Mouse (Mus musculus) heart, postnatal 0 days (tissue): ENCODE data around the gene 2300009A05Rik. TPM values are rescaled to one million over a fixed set of nuclear protein-coding genes. Genes with fewer than 3 reads are reported as not detected.

Experiments
- ATAC-seq: fragments of 200-750 bp; cut with Nextera tagmentation; 2 replicates; pipeline ENCODE4 v1.8.0; 2017; ENCODE audit warnings: low read depth, moderate number of reproducible peaks, moderate library complexity; ENCODE audit not compliant: insufficient read depth
- DNase-seq: peaks from one replicate; pipeline ENCODE4 v3.0.0-alpha.2; 2016; ENCODE audit warnings: low spot score
- H3K27ac ChIP-seq: fragments of 300-500 bp; sonication (generic); 2 replicates; pipeline ENCODE4 v1.5.1; 2014; ENCODE audit warnings: low read depth, mild to moderate bottlenecking
- H3K27me3 ChIP-seq: fragments of 300-500 bp; sonication (generic); 2 replicates; pipeline ENCODE4 v1.6.1; 2014; ENCODE audit warnings: low read length, mixed read lengths; ENCODE audit not compliant: control insufficient read depth, insufficient read depth
- H3K36me3 ChIP-seq: fragments of 300-500 bp; sonication (generic); replicated peaks from 2 replicates; pipeline ENCODE4 v1.6.1; 2014; ENCODE audit warnings: low read length, mixed read lengths; ENCODE audit not compliant: control insufficient read depth, insufficient read depth
- H3K4me1 ChIP-seq: fragments of 300-500 bp; sonication (generic); 2 replicates; pipeline ENCODE4 v1.6.1; 2014; ENCODE audit warnings: antibody characterized with exemption; ENCODE audit not compliant: control insufficient read depth, insufficient read depth
- H3K4me2 ChIP-seq: fragments of 300-500 bp; sonication (generic); 2 replicates; pipeline ENCODE4 v1.6.1; 2014; ENCODE audit warnings: low read depth, mild to moderate bottlenecking, low read length, moderate library complexity
- H3K4me3 ChIP-seq: fragments of 300-500 bp; sonication (generic); 2 replicates; pipeline ENCODE4 v1.5.1; 2014; ENCODE audit warnings: low read depth, low read length
- H3K9ac ChIP-seq: fragments of 300-500 bp; sonication (generic); replicated peaks from 2 replicates; pipeline ENCODE4 v1.6.1; 2014; ENCODE audit warnings: low read depth, low read length, mixed read lengths
- H3K9me3 ChIP-seq: fragments of 300-500 bp; sonication (generic); replicated peaks from 2 replicates; pipeline ENCODE4 v1.6.1; 2016; ENCODE audit warnings: low read length; ENCODE audit not compliant: control insufficient read depth
- CTCF ChIP-seq: IDR thresholded peaks from 2 replicates; pipeline ENCODE4 v1.5.1; 2016; ENCODE audit warnings: antibody characterized with exemption, control low read depth, low read depth
- EP300 ChIP-seq: IDR thresholded peaks from 2 replicates; pipeline ENCODE4 v1.6.1; 2016; ENCODE audit warnings: antibody characterized with exemption, low read depth
- WGBS: fragments of 180-500 bp; shearing (Covaris S2); extraction: QIAGEN DNeasy Blood & Tissue Kit; methylation state at CpG from one replicate; pipeline ENCODE4 v1.1.7; 2014; 5-methylcytosine and 5-hydroxymethylcytosine counted together
- polyA plus RNA-seq: library from polyadenylated mRNA; unstranded; fragments of >200 nt; fragmentation: Nextera tagmentation; extraction: Ambion mirVana; gene quantifications from 2 replicates; pipeline ENCODE4 v1.2.1, GENCODE M21; 2015
- total RNA-seq: library from RNA; depleted of rRNA; stranded (reverse); fragments of >200 nt; gene quantifications from 2 replicates; pipeline ENCODE4 v1.2.3, GENCODE M21; 2014; ENCODE audit warnings: low replicate concordance

Gene 2300009A05Rik
- total and polyA plus RNA-seq, 2 experiments from 2014 or later = 96.4 to 201 TPM

DNA sequence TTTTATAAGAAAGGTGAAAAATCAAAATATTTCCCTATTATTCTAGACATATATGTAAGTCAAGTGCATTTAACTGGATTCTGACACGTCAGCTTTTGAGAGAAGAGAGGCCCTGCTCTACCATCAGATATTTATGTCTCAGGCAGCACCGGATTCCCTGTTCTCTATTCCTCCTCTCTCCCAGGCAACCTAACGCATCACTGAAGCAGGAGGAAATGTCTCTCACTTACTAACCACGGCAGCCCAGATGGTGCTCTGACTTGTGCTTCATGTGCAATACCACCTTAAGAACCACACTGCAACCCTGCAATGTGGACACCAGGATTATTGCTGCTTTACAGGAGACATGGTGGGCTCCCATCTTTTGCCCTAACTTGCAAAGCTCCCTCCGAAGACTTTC, 40.0 kb downstream of the 2300009A05Rik start:
- no peak overlapping the region for H3K4me2 ChIP-seq
- H3K27ac ChIP-seq = no peak overlapping the region
- WGBS = 82% methylated on average over 5 of the region's 5 CpGs
- no peak for DNase-seq
- peaks cover 11% of the 10 kb centered on the region; the same call in 1 of the 2 replicates for H3K36me3 ChIP-seq
- no peak for TF ChIP-seq CTCF
- TF ChIP-seq EP300 = no peak
- H3K4me1 ChIP-seq = peaks cover 3% of the 10 kb centered on the region; the same call in 1 of the 2 replicates
- no peak for ATAC-seq
- H3K27me3 ChIP-seq = no peaks in the 10 kb centered on the region
- H3K4me3 ChIP-seq = no peak overlapping the region
- H3K9ac ChIP-seq = no peak overlapping the region
- H3K9me3 ChIP-seq = no peaks in the 10 kb centered on the region

- 84% methylated on average over 4 of the region's 4 CpGs for WGBS
Observed at GRCm38 (mm10) chr9:63356721-63357120, 42.3 kb downstream of the 2300009A05Rik start.

GRCm38 (mm10) chr9:63356278-63356677, 42.8 kb downstream of the 2300009A05Rik start:
- no peak for DNase-seq
- Histone ChIP-seq H3K9me3 (no peaks in the 10 kb centered on the region), H3K9ac (no peak overlapping the region), H3K4me1 (peaks cover under 1% of the 10 kb centered on the region; the same call in 1 of the 2 replicates), H3K4me2 (no peak overlapping the region), H3K36me3 (peaks cover 4% of the 10 kb centered on the region; the same call in 1 of the 2 replicates), H3K27ac (no peak overlapping the region), H3K27me3 (no peaks in the 10 kb centered on the region), H3K4me3 (no peak overlapping the region)
- WGBS = 91% methylated on average over 9 of the region's 9 CpGs
- TF ChIP-seq CTCF (no peak), EP300 (no peak)
- ATAC-seq = no peak

More at GRCm38 (mm10) chr9:63356721-63357120, 42.3 kb downstream of the 2300009A05Rik start:
- H3K4me2 ChIP-seq = no peak overlapping the region
- peaks cover 3% of the 10 kb centered on the region; the same call in 1 of the 2 replicates for H3K4me1 ChIP-seq
- peaks cover 4% of the 10 kb centered on the region; the same call in 1 of the 2 replicates for H3K36me3 ChIP-seq
- no peak for TF ChIP-seq CTCF
- no peak for TF ChIP-seq EP300
- H3K27me3 ChIP-seq = no peaks in the 10 kb centered on the region
- H3K9me3 ChIP-seq = no peaks in the 10 kb centered on the region
- no peak overlapping the region for H3K4me3 ChIP-seq
- DNase-seq (no peak), ATAC-seq (no peak)
- H3K27ac ChIP-seq = no peak overlapping the region
- H3K9ac ChIP-seq = no peak overlapping the region

DNA sequence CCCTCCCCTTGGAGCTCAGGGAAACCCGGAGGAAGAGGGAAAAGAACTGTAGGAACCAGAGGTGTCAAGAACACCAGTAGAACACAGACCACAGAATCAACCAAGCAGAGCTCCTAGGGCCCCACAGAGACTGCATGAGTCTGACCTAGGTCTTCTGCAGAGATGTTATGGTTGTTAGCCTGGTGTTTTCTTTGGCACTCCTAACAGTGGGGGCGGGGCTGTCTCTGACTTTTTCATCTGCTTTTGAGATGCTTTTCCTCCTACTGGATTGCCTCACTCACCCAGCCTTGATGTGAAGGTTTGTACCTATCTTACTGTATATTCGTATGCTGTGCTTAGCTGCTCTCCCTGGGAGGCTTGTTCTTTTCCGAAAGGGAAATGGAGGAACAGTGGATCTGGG, 44.9 kb downstream of the 2300009A05Rik start:
- DNase-seq (no peak), ATAC-seq (no peak)
- H3K4me2 ChIP-seq = no peak overlapping the region
- no peak overlapping the region for H3K27ac ChIP-seq
- H3K9me3 ChIP-seq = no peaks in the 10 kb centered on the region
- TF ChIP-seq EP300 (no peak), CTCF (no peak)
- 74% methylated on average over 4 of the region's 4 CpGs for WGBS
- no peak overlapping the region for H3K4me3 ChIP-seq
- no peak overlapping the region for H3K9ac ChIP-seq
- H3K27me3 ChIP-seq = no peaks in the 10 kb centered on the region
- peaks cover 4% of the 10 kb centered on the region; the same call in 1 of the 2 replicates for H3K36me3 ChIP-seq
- H3K4me1 ChIP-seq = no peaks in the 10 kb centered on the region

- DNase-seq (no peak), ATAC-seq (no peak)
- Histone ChIP-seq H3K9ac (no peak overlapping the region), H3K27ac (no peak overlapping the region), H3K4me3 (no peak overlapping the region), H3K4me2 (no peak overlapping the region), H3K27me3 (no peaks in the 10 kb centered on the region), H3K4me1 (peaks cover 18% of the 10 kb centered on the region), H3K9me3 (no peaks in the 10 kb centered on the region), H3K36me3 (no peaks in the 10 kb centered on the region)
- TF ChIP-seq EP300 (no peak), CTCF (no peak)
- 91% methylated on average over 8 of the region's 8 CpGs for WGBS
Observed at GRCm38 (mm10) chr9:63350030-63350429, 49.0 kb downstream of the 2300009A05Rik start.

GRCm38 (mm10) chr9:63349241-63349640, 49.8 kb downstream of the 2300009A05Rik start:
- H3K9ac ChIP-seq = no peak overlapping the region
- 83% methylated on average over 3 of the region's 3 CpGs for WGBS
- TF ChIP-seq EP300 = no peak
- TF ChIP-seq CTCF = no peak
- H3K27ac ChIP-seq = no peak overlapping the region
- no peak for ATAC-seq
- no peaks in the 10 kb centered on the region for H3K36me3 ChIP-seq
- no peak for DNase-seq
- H3K9me3 ChIP-seq = no peaks in the 10 kb centered on the region
- H3K4me3 ChIP-seq = no peak overlapping the region
- no peaks in the 10 kb centered on the region for H3K27me3 ChIP-seq
- H3K4me1 ChIP-seq = peaks cover 20% of the 10 kb centered on the region
- no peak overlapping the region for H3K4me2 ChIP-seq
